Mouse (Mus musculus) cerebral cortex, adult 2 months (tissue): Measurements from ENCODE around the gene Snap47.

Source experiments
- WGBS: fragments of 180-500 bp; shearing (Covaris S2); methylation state at CpG from one replicate; pipeline ENCODE4 v1.1.7; 2018; 5-methylcytosine and 5-hydroxymethylcytosine counted together

Snap47 gene

DNA sequence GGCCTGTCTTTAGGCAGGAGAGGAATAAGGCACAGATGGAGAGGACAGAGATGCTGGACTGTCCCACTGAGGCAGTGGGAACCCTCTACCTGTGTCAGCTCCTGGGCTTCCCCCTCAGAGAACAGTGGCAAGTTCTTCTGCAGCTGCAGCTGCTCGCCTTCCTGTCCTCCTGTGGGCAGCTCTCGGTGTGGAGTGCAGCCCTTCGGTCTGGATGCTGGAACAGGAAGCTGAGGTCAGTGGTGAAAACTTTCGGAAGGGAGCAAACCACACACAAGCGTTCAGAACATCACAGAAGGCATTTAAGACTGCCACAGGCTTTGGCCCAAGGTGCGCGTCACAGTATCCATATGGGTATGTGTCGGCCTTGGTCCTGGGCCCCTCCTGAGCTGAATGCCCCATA, 29.6 kb downstream of the Snap47 start:
- WGBS, result 76% methylated on average over 8 of the region's 8 CpGs

DNA sequence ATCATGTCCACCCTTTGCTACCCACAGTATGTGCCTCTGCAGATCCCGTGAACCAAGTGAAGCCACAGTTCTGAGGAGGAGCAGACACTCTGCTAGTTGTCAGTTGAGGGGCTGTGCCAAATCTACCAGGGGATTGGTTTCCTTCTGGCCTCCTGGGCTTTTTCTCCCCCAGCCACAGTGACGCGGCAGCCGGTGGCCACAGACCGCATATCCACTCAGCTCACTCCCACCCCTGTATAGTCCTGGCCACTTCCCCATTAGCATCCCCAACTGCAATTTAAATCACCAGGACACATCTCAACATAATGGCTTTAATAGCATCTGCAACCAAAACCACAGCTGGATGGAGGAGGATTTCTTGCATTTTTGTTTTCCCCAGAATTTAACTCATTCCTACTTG, 32.3 kb downstream of the Snap47 start:
- 78% methylated on average over 5 of the region's 5 CpGs for WGBS

DNA sequence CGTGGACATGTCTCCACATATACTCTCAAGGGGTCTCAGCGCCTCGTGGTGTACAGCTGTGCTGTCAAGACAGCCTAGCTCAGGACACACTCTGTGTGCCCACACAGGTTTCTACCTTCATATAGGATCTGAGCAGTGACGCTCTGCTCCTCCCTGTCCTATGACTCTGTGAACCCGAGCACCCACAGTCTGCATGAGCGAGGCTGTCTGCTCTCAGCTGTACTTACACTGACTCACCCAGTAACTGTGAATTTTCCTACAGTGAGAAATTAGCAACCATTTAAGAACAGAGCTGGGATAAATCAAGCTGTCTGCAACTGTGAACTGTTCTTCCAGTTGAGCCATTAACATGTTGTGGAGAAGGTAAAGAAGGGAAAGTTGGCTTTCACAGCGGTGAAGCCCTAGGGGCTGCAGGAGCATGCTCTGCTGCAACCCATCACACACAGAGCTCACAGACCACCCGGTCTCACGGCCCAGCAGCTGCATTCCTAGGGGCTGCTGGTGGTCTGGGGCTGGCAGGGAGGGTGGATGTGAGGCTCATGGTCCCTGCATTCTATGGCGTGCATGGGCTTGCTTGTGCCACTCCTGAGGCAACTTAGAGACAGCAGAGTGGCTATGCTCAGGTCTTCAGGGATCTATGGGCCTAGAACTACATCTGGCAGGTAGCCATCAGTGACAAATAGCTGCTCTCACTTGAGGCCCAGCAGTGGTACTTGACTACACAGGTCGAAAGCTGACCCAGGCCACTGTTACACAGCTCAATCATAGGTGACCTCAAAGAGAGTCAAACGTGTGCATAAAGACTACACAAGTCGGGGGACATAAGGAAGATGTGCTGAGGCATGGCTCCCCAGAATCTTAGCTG, 37.8 kb downstream of the Snap47 start:
- 63% methylated on average over 13 of the region's 13 CpGs for WGBS

DNA sequence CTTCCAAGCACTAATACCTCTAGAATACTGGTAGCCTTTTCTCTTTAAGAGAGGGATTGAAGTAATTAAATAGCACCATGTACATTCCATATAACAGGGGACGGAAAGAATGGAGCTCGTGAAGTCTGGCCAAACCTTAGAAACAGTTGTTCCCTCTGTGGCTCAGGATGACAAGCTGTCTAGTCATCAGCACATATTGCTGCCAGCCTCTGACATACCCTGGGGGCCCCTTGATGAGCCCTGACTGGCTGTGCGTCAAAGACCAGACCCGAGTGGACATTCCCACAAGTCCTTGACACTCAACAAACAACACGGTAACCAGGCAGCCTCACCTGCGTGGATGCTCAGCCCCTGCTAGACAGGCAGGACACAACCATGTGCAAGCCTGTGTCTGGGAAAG, 38.9 kb downstream of the Snap47 start:
- WGBS, result 57% methylated on average over 6 of the region's 6 CpGs

DNA sequence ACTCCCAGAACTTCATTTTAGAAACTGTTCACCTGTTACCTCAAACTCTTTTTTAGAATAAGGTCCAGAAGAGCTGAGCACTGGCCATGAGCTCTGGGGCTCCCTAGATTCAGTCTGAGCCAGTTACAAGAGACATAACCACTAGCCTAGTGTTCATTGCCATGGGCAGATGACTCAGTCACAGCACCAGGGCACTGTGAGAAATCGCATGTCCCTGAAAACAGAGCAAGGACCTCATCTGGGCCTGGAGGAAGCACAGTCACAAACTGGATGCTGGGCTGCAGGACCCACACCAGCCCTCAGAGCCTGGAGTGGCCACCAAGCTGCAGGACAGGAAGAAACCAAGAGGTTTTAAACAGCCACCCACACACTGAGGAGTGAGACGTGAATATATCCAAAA, 40.1 kb downstream of the Snap47 start:
- WGBS, result 43% methylated on average over 2 of the region's 2 CpGs

DNA sequence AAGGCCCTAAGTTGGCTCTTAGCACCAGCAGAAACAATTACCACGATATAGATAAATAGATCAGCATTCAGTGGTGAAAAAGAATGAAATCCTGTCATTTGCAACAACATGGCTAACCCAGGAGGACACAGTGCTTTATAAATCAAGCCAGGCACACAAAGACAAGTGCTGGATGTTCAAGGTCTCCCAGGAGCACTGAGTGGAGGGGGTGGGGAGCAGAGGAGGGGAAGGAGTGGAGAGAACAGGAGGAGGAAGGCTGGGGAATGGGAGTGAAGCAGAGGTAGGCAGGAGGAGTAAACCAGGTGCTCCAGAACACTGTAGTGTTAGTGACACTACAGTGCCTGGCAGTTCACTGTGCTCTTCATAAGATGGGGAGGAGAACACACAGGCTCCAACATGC, 45.2 kb downstream of the Snap47 start:
- WGBS, result 84% methylated on average over 1 of the region's 1 CpGs

DNA sequence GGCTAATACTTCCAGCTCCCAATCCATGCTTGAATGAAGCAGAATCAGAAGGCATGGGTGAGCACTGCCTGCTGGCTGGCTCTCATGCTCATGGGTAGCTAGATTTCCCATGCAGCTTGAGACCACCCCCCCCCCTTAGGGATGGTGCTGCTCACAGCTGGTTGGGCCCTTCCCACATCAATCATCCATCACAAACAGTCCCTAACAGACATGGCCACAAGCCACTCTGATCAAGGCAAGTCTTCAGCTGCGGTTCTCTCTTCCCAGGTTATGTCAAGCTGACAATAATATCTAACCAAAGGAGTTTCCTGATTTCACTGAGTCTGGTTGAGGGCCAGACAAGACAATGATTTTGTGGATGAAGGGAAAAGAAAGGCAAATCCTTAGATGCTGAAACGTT, 50.1 kb downstream of the Snap47 start:
- WGBS, result 72% methylated on average over 2 of the region's 2 CpGs

DNA sequence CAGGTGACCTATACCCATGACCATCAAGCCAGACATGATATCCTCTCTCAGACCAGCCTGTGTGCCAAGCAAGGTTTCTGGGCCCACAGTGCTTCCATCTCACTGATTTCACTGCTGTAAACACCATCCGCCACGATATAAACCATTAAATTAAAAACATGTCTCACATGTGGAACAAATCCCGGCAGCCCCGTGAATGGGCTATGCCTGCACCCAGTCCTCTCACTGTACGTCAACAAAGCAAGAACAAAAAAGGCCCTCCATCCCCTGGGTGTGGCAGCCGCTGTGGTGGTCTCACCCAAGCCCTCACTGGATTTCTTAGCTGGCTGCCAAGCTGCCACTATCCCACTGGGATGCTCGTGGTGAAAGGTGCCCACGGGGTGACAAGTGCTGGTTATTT, 51.2 kb downstream of the Snap47 start:
- 75% methylated on average over 8 of the region's 8 CpGs for WGBS

DNA sequence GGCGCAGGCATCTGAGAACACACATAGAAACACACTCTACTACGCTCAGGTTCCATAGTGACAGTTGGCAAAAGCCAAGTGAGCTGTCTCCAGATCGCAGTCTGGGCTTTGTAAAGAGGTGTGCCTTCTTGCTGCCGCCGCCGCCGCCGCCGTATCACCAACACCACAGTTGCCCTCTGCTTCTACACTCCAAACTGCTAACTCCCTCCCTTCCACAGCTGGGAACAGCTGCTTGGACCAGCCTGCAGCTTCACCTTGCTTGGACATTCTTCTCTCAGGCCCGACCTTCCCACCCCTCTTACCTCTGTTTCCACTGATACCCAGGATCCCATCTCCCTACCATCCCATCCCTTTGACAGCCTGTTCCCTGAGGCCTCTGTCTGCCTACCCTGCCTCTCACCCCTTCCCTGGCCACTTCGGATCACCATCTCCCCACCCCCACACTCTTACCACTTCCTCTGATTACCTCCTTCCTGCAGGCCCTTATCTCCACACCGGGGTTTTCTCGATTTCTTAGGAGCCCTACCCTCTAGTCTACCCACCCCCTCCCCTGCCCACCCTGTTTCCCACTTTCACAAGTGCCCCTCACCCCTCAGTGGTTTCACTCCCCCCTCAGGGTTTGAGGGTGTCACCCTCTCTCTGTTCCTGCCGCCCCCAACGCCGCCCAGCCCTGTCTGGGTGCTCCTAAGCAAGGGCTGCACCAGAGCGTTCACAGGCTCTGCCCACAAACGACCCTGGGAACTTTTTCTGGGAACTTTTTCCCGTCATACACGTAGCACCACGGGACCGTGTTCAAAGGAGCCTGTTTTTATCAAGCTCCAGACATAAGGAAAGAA, 53.2 kb downstream of the Snap47 start:
- 61% methylated on average over 22 of the region's 22 CpGs for WGBS

DNA sequence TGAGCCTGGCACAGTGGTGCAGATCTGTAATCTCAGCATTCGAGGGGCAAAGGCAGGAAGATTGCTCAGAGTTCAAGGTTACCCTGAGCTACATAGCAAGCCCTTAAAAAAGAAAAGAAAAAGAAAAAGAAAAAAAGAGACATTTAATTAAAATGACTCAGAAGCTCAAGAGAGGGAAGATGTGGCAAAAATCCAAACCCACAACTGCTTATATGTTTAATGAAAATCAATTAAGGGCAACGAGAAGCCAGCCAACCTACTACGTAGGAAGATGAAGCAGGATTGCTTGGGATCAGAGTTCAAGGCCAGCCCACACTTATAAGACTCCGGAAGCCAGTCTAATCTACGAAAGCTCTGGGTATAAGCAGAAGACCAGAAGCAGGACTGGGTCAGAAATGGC, 56.5 kb downstream of the Snap47 start:
- 80% methylated on average over 5 of the region's 5 CpGs for WGBS

DNA sequence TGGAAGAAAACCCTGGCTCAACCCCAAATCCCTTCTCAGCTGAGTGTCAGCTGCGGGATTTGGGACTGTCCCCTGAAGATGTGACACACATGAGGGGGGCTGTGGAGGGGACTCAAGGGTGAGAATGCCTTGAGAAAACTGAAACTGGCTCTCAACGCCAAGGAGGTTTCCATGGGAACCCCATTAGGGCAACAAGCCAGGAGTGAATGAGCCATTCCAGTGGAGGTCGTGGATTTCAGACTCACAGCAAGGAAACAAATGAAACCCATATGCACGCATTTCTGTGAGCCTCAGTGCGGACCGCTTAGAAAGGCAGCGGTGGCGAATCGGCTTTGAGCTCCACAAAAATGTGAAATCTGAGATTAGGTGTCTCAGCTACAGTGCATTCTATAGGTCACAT, 57.4 kb downstream of the Snap47 start:
- 21% methylated on average over 9 of the region's 9 CpGs for WGBS

DNA sequence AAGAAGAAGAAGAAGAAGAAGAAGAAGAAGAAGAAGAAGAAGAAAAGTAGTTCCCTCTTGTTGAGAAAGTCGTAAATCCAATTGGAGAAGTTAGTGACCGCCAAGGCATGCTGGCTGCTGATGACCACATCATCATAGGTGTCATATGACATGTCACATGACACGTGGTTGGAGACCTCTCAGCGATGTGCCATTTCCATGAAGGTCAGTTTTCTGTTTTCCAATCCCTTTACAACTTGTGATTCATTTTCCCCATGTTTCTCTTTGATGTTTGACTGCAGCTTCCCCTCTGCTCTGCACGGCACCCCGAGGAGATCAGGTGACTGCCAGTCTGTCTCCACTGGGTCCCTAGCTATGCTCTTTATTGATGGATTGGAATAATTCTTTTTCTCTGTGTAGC, 58.7 kb downstream of the Snap47 start:
- WGBS, result 71% methylated on average over 6 of the region's 6 CpGs

DNA sequence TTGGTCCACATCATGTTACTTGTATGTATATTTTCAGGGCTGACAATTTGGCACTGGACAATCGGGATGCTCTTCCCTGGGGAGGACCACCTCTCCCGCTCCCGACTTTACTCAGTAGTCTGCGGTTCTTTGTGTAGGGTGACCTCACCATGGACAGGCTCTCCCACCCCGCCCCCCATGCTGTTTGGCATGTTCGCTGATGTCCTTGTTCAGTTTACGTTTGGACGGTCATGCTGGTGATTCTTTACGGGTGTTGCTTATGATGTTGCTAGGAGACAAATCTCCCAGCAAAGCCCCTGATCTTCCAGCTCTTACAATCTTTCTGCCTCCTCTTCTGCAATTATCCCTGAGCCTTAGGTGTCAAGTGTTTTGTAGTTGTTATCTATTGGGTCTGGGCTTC, 60.5 kb downstream of the Snap47 start:
- WGBS, result 67% methylated on average over 9 of the region's 9 CpGs

DNA sequence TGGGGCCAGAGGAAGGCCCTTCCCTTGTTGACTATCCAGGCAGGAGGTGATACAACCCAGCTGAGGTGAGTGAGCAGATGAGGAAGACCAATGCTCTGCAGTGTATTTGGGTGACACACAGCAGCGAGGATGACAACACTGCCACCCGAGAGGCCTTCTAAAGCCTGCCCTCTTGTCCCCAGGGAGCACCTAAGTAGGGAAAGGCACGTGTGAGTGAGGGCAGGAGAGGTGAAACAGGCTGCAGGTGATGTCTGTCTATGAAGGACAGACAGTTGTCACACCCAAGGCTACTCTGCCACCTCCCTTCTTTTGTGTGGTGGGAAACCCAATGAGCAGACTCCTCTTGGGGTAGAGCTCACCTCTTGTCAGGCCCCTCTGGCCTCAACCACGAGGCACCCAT, 61.4 kb downstream of the Snap47 start:
- WGBS, result 77% methylated on average over 4 of the region's 4 CpGs

DNA sequence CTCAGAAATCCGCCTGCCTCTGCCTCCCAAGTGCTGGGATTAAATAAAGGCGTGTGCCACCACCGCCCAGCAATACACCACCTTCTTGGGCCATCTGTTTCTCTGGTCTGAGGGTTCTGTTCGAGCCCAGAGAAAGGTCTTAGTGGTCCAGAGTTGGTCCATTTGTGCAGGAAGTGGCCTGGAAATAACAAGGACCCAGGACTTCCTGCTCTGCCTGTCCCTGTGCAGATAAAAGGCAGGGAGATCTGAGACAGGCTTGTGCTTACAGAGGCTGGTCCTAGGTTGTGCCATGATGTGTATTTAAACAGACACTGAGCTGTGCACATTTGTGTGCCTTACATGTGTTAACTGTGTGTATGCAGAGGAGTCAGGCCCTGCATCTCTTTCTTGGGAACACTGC, 62.2 kb downstream of the Snap47 start:
- 85% methylated on average over 4 of the region's 4 CpGs for WGBS

DNA sequence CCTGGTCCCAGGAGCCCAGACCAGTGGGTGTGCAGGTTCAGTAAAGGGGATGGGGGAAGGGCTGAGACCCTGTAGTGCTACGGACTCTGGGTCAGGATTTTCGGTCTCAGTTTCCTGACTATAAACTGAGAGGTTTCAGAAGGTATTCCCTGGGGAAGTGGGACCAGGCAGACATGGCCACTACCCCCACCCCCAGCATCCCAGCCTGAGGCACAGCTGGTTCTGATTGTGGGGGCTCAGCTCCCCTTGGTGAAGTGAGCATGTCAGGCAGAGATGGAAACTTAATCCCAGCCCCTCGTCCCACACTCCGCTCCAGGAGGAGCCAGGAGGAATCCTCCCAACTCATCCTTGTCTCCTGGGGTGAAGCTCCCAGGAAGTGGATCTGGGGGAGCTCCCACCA, 63.5 kb downstream of the Snap47 start:
- 68% methylated on average over 4 of the region's 4 CpGs for WGBS

DNA sequence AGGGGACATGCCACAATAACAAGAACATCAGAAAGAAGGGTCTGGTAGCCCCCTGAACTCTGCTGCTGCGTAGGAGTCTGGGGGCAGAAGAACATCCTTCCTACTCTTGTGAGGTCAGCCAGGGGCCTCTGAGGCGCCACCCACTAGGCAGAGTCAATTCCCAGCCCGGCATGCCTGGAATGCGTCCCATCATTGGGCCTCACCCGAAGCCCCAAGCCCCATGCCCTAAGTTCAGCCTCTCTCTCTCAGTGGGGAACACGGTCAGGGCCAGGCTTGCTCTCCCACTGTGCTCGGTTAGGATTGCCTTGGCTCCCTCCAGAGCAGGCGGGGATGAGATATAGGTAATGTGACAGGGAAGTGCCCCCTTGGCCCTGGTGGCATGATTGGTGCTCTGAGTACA, 65.9 kb downstream of the Snap47 start:
- WGBS, result 60% methylated on average over 8 of the region's 8 CpGs

DNA sequence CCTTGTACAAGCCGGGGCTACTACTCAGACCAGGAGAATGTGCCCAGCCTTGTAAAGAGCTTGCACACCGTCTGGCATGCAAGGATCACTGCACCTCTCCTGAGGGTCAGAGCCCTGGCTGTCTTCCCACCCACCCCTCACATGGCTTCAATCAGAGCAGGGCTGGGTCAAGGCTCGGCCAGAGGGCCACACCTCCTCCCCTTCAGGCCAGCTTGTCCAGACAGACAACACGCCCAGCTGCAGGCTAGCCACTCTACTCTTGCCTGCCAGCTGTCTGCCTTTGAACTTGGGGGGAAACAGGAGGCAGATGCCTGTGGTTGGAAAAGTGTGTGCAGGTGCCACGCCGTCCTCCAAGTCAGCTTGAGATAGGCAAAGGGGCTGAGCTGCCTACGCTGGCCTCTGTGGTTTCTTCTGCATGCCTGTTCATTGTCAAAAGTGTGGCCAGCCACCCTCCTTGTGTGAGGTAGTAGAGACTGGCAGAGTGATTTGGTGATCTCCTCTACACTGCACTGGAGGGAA, 66.5 kb downstream of the Snap47 start:
- WGBS, result 70% methylated on average over 7 of the region's 7 CpGs

DNA sequence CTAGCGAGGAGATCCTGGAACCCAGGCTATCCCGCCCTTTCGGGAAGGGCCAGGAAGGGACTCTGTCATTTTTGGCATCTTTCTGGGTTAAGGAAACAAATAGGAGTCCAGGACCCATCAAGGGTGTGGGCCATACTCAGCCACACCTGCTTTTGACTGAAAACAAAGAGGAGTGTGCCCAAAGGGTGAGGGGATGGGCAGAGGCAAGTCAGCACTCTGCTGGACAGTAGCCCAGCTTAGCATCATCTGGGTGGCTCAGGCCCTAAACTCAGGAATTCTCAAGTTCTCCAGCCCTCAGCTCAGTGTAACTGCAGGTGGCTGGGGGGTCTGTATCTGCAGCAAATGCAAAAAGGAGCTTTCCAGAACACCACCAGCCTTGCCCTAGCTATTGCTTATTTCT, 73.0 kb downstream of the Snap47 start:
- WGBS, result 80% methylated on average over 3 of the region's 3 CpGs

DNA sequence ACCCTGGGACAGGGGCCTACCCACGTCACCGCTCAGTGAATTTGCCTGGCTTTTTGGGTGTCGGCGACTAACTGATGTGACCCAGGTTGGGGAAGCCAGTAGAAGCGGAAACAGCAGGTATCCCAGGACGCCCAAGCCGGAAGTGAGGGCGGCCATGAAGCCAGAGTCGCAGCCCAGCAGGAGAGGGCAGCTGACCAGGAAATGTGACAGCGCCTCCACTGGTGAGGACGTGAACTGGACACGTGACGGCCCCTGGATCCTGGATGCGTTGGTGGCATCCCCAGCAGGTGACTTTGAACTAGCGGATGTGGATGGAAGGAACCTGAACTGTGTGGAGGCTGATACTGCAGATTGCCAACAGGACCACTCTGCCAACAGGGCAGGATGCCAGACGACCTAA, 75.5 kb downstream of the Snap47 start, which contains the start of gene Prss38:
TSS of gene Prss38 (minus strand) at position 183 of the 400 bp plus-strand sequence.
- whole genome bisulfite sequencing, result 81% methylated on average over 16 of the region's 16 CpGs

DNA sequence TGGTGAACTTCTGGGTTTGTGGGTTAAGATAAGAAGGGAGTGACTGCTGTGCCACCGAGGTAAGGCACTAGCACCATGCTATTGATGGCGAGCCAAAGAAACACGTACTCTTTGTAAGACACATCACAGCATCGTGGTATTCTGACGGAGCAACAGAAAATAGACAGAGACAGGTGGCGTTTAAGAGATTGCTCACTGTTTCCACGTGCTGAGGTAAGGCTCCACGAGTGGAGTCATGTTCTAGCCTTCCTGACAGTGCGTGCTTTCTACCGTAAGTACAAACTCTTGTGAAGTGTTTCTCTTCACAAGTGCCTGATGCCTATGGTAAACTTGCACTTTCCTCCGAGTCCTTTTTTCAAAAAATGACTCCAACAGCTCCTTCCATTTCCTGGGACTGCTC, 81.1 kb downstream of the Snap47 start:
- whole genome bisulfite sequencing, result 79% methylated on average over 11 of the region's 11 CpGs

DNA sequence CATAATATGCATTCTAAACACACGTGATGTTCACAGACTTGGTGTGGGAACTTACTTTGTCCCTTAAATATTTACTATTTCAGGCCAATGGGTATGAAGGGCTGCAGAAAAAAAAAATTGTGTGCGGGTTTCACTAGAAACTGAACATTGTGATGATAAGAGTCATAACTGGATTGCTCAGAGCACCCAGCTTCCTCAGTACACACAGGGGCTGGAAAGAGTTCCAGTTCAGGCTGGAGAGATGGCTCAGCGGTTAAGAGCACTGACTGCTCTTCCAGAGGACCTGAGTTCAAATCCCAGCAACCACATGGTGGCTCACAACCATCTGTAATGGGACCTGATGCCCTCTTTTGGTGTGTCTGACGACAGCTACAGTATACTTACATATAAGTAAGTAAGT, 83.0 kb downstream of the Snap47 start:
- WGBS, result 89% methylated on average over 4 of the region's 4 CpGs

DNA sequence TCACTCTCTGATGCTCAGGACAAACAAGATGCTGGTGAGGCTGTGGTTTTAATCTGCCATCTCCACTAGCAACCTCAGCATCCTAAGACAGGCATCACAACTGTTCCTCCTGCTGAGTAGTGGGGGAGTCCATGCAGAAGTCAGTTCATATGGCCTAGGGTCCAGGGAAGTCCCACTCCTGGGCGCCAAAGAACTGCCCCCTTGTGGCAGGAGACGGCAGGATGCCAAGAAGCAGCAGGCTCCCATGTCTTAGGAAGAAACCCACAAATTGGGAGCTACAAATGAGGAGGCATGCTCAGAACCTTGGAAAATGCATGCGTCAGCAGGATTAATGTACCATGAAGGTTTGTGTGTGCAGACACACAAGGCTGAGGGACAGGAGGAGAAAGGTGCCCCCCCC, 84.4 kb downstream of the Snap47 start:
- 34% methylated on average over 3 of the region's 3 CpGs for WGBS
